Mouse (Mus musculus): ENCODE results near the gene Il17rd.

- no peak for TF ChIP-seq CTCF (IDR thresholded peaks at IDR 0.05; ENCODE audit: extremely low read depth, insufficient read depth, insufficient read length, insufficient replicate concordance)
- no peak for TF ChIP-seq POLR2A (IDR thresholded peaks at IDR 0.05; ENCODE audit: low read depth, low read length)
Measured at GRCm38 (mm10) chr14:27037513-27037912, 1.2 kb upstream of the Il17rd start.

Measured in spleen, adult 2 months (tissue).